Mouse (Mus musculus): ENCODE data around the gene Flvcr2.

- TF ChIP-seq CHD2 (IDR thresholded peaks at IDR 0.05; ENCODE audit: low read depth, low read length) (no peak), HCFC1 (IDR thresholded peaks at IDR 0.05; ENCODE audit: borderline replicate concordance, insufficient read depth, low read length) (no peak)
These were observed 37.8 kb upstream of the Flvcr2 start for GRCm38 (mm10) chr12:85708556-85708955.

All from ES-E14 (cell line).